7 mouse cellular contexts compared by ENCODE assay signal in the genomic region with DNA sequence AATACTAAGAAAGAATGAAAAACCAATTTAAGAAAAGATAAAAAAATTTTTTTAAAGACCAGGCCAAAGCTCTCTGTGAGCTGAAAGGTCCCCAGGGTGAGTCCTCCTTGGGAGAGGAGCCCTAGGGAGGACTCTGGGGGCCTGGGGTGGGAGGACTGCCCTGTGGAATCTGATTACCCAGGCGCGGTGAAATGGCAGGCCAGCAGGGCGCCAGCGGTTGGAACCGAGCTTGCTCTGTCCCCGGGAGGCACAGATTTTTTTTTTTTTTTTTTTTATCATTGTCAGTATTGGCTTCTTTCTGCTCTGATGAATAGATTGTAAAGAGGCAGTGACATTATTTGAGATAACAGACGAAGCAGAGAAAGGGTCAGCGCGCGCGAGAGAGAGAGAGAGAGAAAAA. TPM values are rescaled to one million over a fixed set of nuclear protein-coding genes. Genes with fewer than 3 reads are reported as not detected.
DNase-seq lines count a peak whose midpoint lies in the region; ATAC-seq and TF ChIP-seq lines count a peak whose summit lies in the region.

No protein-coding gene starts in this region.

- TF ChIP-seq EP300 in lung, postnatal 0 days (IDR thresholded peaks at IDR 0.05), result no peak

- no peak overlapping the region for H3K9ac ChIP-seq in lung, postnatal 0 days (replicated peaks; ENCODE audit: low read depth)
- peak overlapping the region; percentile 62 for H3K9ac ChIP-seq in heart, embryonic 16.5 days (ENCODE audit: low read length)
- no peak overlapping the region for H3K9ac ChIP-seq in liver, embryonic 12.5 days

- 0 out of 2 replicates have a peak, but pooled peaks cover 5% of the 10 kb centered on the region for H3K4me1 ChIP-seq in lung, postnatal 0 days (ENCODE audit: insufficient read depth, low read depth, low read length)
- H3K4me1 ChIP-seq in heart, embryonic 16.5 days (ENCODE audit: control insufficient read depth, insufficient read depth, low read length), result peaks cover 13% of the 10 kb centered on the region
- peaks cover 14% of the 10 kb centered on the region; the same call in 1 of the 2 replicates for H3K4me1 ChIP-seq in liver, embryonic 12.5 days

- ATAC-seq in lung, postnatal 0 days, result 0 out of 2 replicates have a peak, but pooled peaks have one; percentile 36
- ATAC-seq in heart, embryonic 16.5 days (replicated peaks; ENCODE audit: extremely low read depth, insufficient read depth, low FRiP score), result peak; percentile 30; the same call in 1 of the 2 replicates
- no peak for ATAC-seq in liver, embryonic 12.5 days

- H3K36me3 ChIP-seq in lung, postnatal 0 days (ENCODE audit: insufficient read depth, low read length), result no peaks in the 10 kb centered on the region
- no peaks in the 10 kb centered on the region for H3K36me3 ChIP-seq in heart, embryonic 16.5 days (ENCODE audit: control insufficient read depth, insufficient read depth)
- no peaks in the 10 kb centered on the region for H3K36me3 ChIP-seq in liver, embryonic 12.5 days

- TF ChIP-seq CTCF in lung, postnatal 0 days (IDR thresholded peaks at IDR 0.05), result no peak

- H3K27ac ChIP-seq in lung, postnatal 0 days (ENCODE audit: low read length), result no peak overlapping the region
- H3K27ac ChIP-seq in heart, embryonic 16.5 days (ENCODE audit: low read length), result peak overlapping the region; percentile 47
- no peak overlapping the region for H3K27ac ChIP-seq in liver, embryonic 12.5 days

- 13% methylated on average over 11 of the region's 11 CpGs for WGBS in lung, postnatal 0 days
- WGBS in heart, embryonic 16.5 days, result 5% methylated on average over 11 of the region's 11 CpGs
- 7% methylated on average over 11 of the region's 11 CpGs for WGBS in liver, embryonic 12.5 days (ENCODE audit: insufficient replicate concordance)

- no peaks in the 10 kb centered on the region for H3K27me3 ChIP-seq in lung, postnatal 0 days (replicated peaks; ENCODE audit: insufficient read depth, low read length)
- H3K27me3 ChIP-seq in heart, embryonic 16.5 days (ENCODE audit: control insufficient read depth, insufficient read depth, low read length), result peaks cover 4% of the 10 kb centered on the region; the same call in 1 of the 2 replicates
- peaks cover 6% of the 10 kb centered on the region; the same call in 1 of the 2 replicates for H3K27me3 ChIP-seq in liver, embryonic 12.5 days (replicated peaks)

- peak overlapping the region; percentile 39 for H3K4me2 ChIP-seq in lung, postnatal 0 days (replicated peaks; ENCODE audit: low read depth, low read length)
- peak overlapping the region; percentile 64 for H3K4me2 ChIP-seq in heart, embryonic 16.5 days (ENCODE audit: low read depth, low read length)
- peak overlapping the region; percentile 59 for H3K4me2 ChIP-seq in liver, embryonic 12.5 days

- no peak overlapping the region for H3K4me3 ChIP-seq in lung, postnatal 0 days (ENCODE audit: low read depth, low read length)
- peak overlapping the region; percentile 44 for H3K4me3 ChIP-seq in heart, embryonic 16.5 days (ENCODE audit: low read length)
- peak overlapping the region; percentile 25 for H3K4me3 ChIP-seq in liver, embryonic 12.5 days

- DNase-seq in lung, postnatal 0 days (ENCODE audit: low spot score), result no peak
- no peak for DNase-seq in lung, postnatal 4 days
- no peak for DNase-seq in left cerebral cortex, adult 18-20 months (ENCODE audit: low spot score in 2 of 2)
- DNase-seq in layer of hippocampus, adult 9-10 months (ENCODE audit: low spot score), result no peak
- DNase-seq in layer of hippocampus, postnatal 10 days (ENCODE audit: low spot score in 2 of 2), result no peak

- H3K9me3 ChIP-seq in lung, postnatal 0 days (ENCODE audit: low read length), result no peaks in the 10 kb centered on the region
- H3K9me3 ChIP-seq in heart, embryonic 16.5 days (replicated peaks; ENCODE audit: control insufficient read depth, low read length), result no peaks in the 10 kb centered on the region; the same call in 1 of the 2 replicates
- H3K9me3 ChIP-seq in liver, embryonic 12.5 days (replicated peaks), result no peaks in the 10 kb centered on the region

RNA-seq across cellular contexts. Expression of a gene that starts 22.9 kb away (rescaled TPM):
- 28.9 and 30.1 TPM in 2 replicates for polyA plus RNA-seq in lung, postnatal 0 days (2015; fragmentation: Nextera tagmentation; extraction: Ambion mirVana)
- 15.8 and 17.5 TPM in 2 replicates for polyA plus RNA-seq in heart, embryonic 16.5 days (2015; fragmentation: Nextera tagmentation; extraction: Ambion mirVana)
- polyA plus RNA-seq in liver, embryonic 12.5 days (2016; fragmentation: Nextera tagmentation; extraction: Ambion mirVana), result 34.6 and 35.2 TPM in 2 replicates
- total RNA-seq in left cerebral cortex, adult 18-20 months (2021), result 10 to 100 TPM; 26.9 to 30.9 TPM
- total RNA-seq in layer of hippocampus, postnatal 10 days (2021), result 10 to 100 TPM; 52.6 to 54.6 TPM

RNA-seq across cellular contexts. Expression of a gene that starts 23.2 kb away (rescaled TPM):
- polyA plus RNA-seq in lung, postnatal 0 days (2015; fragmentation: Nextera tagmentation; extraction: Ambion mirVana), result 11.1 and 12.8 TPM in 2 replicates
- 24.5 and 25.8 TPM in 2 replicates for polyA plus RNA-seq in heart, embryonic 16.5 days (2015; fragmentation: Nextera tagmentation; extraction: Ambion mirVana)
- polyA plus RNA-seq in liver, embryonic 12.5 days (2016; fragmentation: Nextera tagmentation; extraction: Ambion mirVana), result 17.7 and 17.9 TPM in 2 replicates
- total RNA-seq in left cerebral cortex, adult 18-20 months (2021), result 10 to 100 TPM; 20.2 to 20.5 TPM
- 10 to 100 TPM; 22.0 to 24.4 TPM for total RNA-seq in layer of hippocampus, postnatal 10 days (2021)
